Mouse (Mus musculus) hindlimb bud, embryonic 11.5 days (tissue): ENCODE results near the gene Ndufa11.

Experiments used
- DNase-seq: peaks from one replicate; pipeline ENCODE4 v3.0.0-alpha.2; 2012; ENCODE audit warnings: low read depth, low spot score; ENCODE audit errors: extremely low spot score

Ndufa11 gene

DNA sequence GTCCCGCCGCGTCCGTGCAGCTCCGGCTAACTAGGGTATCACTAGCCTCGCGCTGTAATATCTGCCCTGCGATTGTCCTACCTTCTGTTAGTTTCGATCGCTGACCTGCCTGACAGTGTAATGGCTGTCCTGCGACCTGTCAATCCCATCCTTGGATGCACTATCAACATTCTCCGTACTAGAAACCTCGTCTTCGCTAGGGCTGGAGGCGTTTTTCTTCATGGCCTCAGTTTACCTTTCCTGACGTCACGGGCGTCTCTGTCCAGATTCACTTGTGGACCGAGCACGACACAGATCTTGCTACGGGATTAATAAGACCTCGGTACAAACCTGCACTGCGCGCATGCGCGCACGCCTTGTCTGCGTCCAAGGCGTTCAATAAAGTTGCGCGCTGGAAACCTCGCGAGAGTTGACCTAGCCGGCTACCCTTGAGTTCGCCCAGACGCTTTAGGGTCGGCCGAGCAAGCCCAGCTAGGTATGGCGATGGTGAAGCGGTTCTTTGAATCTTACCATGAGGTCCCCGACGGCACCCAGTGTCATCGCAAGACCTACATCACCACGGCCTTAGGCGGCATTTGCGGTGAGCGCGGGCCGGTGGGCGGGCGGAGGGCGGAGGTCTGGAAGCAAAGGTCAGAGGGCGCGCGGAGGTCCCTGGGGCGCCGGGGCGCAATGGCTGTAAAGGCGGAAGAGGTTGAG is at the start of gene Ndufa11, which contains the start of gene Vmac:
Ndufa11 (plus strand) TSS at position 405 of the 696 bp plus-strand sequence.
Vmac (minus strand) TSS at position 660 of the 696 bp plus-strand sequence.
- peak; percentile 99 for DNase-seq

DNA sequence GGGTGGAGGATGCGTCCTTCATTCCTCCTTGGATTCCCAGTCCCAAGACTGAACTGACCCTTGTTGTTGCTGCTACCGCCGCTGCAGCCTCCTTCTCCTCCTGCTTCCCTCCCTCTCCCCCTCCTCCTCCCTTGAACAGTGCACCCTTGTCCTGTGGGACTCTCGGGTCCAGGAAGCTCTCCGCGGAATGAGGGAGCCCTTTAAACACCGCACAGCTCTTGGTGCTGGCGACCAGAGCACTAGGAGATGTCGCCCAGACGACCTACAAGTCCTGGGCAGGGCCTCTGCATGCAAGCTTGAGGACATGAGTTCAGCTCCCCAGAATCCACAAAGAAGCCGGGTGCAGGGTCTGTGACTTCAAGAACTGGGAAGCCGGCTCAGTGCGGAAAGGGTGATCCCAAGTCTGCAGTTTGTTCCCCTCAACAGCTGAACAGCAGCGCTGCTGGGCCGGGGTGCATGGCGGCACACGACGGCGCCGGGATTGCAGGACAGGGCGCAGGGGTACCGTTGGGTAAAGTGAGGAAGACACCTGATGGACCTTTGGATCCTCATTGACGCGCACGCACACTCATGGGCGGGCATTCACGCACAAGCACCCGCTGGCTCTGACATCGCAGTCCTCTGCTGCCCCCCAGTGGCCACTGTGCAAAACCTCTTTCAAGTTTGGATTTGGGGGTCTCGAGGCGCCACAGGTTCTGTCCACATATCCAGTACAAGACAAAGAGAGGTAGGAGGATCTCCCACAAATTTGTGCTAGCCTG is 49.0 kb upstream of the Ndufa11 start:
- DNase-seq: peak; percentile 60

DNA sequence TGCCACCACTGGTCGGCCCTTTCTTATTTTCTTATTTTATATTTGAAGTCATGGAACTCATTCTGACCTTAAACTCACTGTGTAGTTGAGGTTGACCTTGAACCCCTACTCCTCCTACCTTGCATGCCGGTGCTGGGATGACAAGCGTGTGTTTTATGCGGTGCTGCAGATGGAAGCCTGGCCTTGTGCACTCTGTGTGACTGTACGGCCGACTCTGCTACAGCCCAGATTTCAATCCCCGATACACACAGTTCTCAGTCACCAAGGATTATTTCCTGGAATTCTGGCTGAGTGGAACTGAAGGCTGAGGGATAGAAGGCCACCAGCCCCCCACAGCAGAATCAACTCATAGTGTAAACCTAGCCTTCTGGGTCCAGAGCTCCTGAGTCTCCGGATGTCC is 47.8 kb upstream of the Ndufa11 start:
- no peak for DNase-seq

DNA sequence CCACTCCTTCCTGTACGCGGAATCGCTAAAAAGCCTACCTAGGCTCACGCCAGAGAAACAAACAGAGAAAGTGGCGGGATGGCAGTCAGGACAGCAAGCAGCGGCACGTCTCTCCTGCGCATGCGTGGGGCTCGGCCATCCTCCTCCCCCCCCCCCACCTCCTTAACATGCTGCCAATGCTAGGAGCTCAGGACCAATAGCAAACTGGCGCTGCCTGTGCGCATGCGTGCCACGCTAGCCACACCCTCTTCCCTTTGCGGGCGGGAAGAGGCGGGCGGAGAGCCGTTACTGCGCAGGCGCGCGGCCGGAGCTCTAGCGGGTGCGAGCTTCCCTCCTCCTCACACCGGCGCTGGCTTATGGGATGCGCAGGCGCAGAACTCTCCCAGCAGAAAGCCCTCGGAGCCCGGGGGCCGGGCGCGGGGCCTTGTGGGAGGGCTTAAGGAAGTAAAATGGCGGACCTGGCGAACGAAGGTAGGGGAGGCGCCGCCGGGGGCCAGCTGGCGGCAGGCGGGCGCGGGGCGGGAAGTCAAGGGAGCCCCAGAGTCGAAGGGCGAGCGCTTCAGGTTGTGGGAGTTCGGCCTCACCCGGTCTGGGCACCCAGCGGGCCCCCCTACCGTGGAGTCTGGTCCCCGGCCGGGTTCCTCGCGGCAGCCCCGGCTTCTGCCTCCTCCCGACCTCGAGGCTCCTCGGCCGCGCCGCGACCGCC is 44.5 kb upstream of the Ndufa11 start, which contains the start of gene Ranbp3:
Ranbp3 (plus strand) TSS at position 354 of the 706 bp plus-strand sequence.
- peak; percentile 88 for DNase-seq

DNA sequence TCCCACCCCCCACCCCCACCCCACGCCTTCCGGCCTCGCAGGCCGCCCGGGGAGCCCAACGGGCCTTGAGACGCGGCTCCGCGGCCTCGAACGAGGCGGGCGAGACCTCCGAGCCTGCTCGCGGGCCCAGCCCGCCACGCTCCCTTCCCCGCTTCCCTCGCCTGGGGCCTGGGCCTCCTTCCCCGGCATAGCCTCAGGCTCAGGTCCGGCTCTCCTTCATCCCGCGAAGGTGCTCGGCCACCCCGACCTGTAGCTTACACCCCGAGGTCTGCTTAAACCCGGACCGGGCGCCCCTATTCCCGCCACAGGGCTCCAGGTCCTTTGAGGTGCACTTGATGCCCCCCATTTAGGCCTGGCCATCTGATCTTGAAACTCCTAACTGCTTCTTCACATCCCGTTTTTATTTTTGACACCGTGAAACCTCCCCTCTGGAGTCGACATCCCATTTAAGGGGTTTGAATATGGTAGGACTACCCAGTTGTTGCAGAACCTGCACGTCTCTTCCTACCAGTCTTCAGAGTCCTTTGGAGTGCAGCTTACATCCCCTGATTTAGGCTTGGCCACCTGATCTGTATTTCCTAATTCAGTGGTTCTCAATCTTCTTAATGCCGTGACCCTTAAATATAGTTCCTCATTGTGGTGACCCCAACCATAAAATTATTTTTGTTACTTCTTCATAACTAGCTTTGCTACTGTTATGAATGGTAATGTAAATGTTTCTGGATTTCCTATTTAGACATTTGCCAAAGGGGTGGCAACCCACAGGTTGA is 43.7 kb upstream of the Ndufa11 start:
- no peak for DNase-seq

DNA sequence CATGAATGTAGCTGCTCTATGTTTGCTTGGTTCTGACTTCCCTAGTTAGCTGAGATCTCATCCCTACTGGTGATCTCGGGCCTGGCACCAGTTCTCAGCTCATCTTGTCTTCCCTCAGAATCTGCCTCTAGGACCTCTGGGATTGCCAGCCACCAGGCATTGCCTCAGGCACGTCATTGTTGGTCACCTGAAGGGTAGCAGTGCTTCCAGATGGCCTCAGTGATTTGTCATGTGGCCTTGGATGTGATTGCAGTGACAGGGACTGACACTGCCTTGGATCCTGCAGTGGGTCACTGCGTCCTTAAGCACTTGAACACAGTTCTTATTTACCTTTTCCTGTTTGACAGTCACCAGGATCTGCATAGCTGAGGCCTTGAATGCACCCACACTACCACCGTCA is 35.8 kb upstream of the Ndufa11 start:
- DNase-seq: no peak

DNA sequence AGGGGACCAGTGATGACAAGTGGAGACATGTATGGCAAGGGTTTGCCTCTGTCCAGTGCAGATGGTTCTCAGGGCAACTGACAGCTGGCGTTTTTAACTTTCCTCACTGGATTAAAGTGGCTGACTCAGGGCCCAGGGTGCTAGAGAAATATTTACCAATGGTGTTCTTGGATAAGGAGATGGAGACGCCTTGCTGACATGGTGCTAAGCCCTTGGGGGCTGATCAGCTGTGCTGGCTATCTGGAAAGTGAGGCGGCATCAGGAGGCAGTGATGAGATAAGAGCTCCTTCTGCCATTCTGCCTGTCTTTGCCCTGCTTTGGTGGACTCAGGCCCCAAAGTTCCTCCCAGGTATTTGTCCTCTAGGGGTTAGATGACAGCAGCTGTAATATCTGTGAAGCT is 34.7 kb upstream of the Ndufa11 start:
- no peak for DNase-seq

DNA sequence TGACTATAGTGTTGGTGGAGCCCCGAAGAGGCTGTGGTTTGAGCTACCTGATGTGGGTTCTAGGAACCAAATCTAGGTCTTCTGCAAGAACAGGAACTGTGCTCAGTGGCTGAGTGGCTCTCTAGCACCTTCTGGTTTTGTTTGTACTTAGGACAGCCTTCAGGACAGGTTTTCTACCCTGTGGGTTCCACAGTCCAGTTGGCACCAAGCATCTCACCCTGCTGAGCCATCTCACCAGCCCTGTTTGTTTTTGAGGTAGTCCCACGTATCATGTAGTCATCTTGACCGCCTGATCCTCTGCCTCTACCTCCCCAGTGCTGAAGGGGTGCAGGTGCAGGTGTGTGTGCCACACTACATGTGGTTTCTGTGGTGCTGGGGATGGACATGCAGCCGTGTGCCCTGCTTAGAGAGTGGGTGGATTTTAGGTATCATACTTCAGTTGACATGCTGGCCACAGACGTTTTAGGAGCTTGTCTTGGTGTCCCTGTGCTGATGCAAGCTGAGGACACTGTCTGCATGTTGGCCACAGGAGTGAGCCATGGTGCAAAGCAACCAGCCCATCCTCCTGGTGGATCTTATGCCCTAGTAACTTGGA is 33.9 kb upstream of the Ndufa11 start:
- no peak for DNase-seq

DNA sequence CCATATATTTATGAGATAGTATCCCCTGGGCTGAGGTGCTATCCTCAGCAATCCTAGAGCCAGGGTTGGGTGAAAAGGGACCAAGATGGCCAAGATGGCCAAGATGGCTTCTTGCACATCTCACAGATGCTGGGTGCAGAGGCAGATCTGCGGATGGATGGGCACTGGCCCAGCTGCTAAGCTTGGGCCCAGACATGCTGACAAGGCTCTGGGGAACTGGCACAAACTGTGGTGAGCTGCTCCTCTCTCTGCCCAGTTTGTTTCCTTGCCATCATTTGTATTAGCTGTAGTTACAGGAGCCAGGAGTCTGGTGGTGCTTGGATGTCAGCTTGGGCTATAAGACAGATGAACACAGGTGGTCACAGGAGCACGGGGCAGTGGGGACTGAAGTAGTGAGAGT is 32.9 kb upstream of the Ndufa11 start:
- no peak for DNase-seq

DNA sequence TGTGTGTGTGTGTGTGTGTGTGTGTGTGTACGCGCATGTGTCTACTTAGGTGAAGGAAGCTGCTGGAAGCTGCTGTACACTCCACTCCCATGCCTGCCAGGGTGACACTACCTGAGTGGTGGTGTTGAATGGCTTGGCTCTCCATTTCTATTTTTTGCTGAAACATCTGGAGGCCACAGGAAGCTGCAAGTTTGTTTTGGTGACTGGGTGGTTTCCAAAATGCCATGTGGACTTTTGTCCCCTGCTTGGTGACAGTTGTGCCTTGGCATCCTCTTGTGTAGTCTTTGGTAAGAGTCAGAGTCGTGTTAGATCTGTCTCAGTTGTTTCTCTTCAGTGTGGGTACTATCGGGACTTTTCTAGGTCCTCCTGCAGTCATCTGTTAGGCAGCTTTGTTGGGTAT is 30.8 kb upstream of the Ndufa11 start:
- DNase-seq: no peak

DNA sequence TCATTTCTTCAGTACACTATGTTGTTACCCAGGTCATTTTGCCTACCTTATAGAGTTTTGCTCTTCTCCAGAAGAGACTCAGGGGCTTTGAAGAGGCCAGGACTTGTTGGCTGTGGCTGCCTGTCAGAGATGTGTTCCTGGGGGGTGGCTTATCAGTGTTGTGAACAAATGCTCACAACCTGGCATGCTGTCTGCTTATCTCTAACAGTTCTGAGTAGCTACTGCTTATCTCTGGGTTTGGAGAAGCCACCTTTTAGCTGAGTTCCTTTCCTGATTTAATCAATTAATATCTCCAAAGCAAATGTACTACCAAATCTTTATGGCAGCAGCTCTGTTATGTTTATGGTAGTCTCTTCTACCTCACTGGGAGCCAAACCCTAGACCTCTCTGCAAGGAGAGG is 29.5 kb upstream of the Ndufa11 start:
- no peak for DNase-seq

DNA sequence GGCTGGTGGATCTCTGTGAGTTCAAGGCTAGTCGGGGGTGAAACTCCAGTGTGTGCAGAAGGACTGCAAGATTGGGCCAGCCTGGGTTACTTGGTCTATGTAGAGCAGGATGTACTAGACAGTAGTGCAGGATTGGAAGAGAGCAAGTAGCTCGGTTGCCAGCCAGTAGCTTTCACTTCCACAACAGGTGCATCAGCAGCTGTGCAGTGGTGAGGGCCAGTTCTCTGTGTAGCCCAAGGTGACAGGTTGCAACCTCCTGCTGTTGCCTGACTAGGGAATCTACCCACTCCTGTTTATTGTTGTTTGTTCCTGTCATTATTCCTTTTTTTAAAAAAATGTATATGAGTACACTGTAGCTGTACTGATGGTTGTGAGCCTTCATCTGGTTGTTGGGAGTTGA is 28.9 kb upstream of the Ndufa11 start:
- DNase-seq: no peak

DNA sequence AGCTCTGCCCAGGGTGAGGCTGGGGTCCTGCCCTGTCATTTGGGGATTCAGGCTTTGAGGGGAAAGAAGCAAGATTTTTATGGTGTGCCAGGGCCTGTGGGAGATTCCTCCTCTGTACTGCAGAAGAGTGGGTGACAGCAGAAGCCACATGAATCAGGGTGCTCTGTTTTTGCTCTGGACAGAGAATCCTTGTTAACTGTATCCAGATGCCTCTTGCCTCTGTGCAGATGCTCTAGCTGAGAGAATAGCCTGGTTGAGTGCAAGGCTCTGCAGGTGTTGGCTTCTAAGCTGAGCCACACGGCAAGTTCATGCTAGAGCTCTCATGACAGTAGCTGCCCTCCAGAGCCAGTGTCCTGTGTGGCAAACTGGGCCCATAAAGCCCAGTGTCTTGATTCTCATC is 24.2 kb upstream of the Ndufa11 start:
- no peak for DNase-seq

DNA sequence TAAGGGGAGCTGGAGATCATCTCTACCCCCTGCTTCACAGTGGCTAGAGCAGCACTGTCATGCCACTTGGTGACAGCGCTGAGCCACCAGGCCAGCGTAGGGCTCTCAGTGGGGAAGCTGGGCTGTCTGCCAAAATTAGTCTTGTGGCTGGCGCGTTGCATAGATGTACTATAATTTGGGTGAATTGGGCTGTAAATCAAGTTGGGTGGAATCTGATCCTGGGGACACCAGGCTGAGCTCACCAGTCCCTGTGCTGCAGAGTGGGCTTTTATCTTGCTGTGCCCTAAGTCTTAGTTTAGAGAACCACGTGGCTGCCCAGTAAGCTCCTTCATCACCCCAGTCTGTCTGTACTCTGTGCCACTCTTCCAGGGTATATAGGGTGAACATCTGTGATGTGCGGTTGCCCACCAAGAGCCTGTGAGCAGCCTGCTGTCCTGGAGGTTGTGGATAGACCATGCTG is 23.7 kb upstream of the Ndufa11 start:
- no peak for DNase-seq

DNA sequence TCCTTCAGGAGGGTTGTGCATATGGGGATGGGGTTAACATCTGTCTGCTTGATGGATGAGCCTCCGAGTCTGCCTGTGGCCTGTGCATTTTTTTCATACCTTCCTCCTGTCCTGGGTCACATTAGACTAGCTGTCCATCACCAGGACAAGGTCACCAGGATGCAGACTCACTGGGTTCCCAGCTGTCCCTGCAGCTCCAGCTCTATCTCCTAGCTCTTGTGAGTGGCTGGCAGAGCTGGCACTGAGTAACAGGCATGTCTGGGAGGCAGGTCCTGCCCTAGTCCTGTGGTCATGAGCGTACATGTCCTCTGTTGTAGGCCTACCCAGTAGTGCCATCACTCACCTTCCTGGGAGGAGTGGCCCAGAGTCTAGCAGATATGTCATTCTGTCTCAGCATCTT is 17.1 kb upstream of the Ndufa11 start:
- DNase-seq: no peak

DNA sequence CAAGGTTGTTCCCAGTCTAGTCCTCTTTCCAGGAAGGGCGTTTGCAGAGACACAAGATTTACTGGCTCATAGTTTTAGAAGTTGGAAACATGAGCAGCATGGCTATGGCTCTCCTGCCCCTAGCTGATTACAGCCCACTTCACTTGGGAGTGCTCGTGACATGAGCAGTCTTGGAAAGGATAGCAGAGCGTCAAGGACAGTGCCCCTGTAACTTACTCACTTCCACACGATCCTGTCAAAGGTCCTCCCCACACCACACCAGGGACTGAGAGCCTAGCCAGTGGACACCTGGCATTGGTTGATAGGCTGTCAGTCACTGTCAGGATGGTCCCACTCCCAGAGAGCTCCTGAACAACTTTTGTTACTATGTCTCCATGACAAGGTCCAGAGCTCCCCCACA is 14.5 kb upstream of the Ndufa11 start:
- no peak for DNase-seq

DNA sequence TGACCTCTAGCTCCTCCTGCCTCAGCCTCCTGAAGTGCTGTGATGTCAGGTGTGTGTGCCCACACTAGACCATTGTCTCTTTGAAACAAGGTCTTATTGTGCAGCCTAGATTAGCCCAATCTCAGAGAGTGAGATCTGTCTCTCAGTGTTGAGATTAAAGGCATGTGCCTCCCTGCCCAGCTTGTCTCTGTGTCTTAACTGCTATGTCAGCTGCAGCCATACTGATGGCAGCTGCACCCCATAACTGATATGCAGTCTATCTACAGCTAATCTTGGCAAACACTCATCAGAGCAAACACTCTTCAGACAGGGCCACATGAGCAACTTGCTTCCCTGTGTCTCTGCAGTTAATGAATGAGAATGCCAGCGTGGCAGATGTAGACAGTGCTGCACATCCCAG is 11.1 kb upstream of the Ndufa11 start:
- no peak for DNase-seq

DNA sequence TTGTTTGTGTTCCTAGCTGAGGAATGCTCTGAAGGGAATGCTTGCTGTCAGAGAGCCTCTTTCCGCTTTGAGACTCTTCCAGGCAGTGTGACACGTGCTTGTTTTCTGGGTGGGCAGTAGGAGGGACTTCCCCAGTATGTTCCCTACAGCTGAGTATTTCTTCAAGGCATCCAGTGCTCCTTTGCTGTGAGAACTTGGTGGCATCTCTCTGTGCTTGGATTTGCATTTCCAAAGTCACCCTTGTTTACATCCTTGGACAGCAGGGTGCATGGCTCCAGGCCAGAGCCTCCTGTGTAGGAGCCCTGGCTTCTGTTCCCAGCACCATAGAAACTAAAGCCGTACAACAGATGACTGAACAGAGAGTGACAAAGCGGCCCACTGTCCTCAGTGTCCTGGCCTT is 8.9 kb upstream of the Ndufa11 start:
- no peak for DNase-seq

DNA sequence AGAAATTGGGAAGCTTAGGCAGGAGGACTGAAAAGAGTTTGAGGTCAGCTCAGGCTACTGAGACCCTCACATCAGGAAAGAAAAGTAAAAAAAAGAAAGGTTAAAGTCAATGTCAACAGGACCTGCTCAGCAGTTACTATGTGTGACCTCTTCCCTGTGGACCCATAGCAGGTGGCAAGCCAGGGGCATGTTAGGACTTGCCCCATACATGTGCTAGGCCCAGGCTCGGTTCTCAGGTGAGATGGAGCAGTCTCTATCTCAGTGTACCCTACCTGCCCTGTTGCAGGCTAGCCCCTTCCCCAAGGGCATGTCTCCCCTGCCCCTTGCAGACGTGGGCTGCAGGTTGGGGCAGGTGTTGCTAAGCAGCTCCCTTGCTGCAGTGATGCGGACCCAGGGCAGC is 7.9 kb upstream of the Ndufa11 start:
- no peak for DNase-seq

DNA sequence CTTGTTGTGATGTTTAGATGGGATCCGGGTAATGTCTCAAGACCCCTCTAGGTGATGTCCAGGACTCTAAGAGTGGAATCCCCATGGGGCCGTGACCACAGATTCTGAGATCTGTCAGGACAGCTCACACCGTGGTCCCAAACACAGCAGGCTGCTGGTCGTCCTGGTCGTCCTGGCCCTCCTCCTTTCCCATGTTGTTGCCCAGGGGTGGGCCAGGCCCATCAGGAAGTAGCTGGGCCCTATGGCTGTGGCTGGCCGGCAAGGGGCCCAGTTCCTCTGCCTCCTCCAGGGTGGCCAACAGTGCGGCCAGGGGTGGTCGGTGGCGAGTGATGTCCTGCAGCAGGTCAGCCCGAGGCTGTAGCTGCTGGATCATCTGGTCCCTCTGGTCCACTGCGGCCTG is 2.2 kb upstream of the Ndufa11 start:
- no peak for DNase-seq
